Mouse (Mus musculus) liver, embryonic 13.5 days (tissue): ENCODE measurements around the gene Rnf225. TPM values are rescaled to one million over a fixed set of nuclear protein-coding genes. Genes with fewer than 3 reads are reported as not detected.
"Not testable (repeated sequence)": the region's sequence is repeated elsewhere in the genome, so short reads cannot be mapped to it uniquely, and the experiment has no call there.

ENCODE experiments used
- ATAC-seq: fragments of 200-750 bp; cut with Nextera tagmentation; 2 replicates; pipeline ENCODE4 v1.8.0; 2017; ENCODE audit warnings: low read depth, mild to moderate bottlenecking, moderate number of reproducible peaks, moderate library complexity
- DNase-seq: peaks from one replicate; pipeline ENCODE4 v3.0.0; 2022
- H3K27ac ChIP-seq: fragments of 300-500 bp; sonication (generic); 2 replicates; pipeline ENCODE4 v1.5.1; 2015; ENCODE audit warnings: moderate library complexity, mild to moderate bottlenecking, inconsistent platforms
- H3K27me3 ChIP-seq: fragments of 300-500 bp; sonication (generic); 2 replicates; pipeline ENCODE4 v1.6.1; 2015; ENCODE audit warnings: mild to moderate bottlenecking, inconsistent platforms
- H3K36me3 ChIP-seq: fragments of 300-500 bp; sonication (generic); 2 replicates; pipeline ENCODE4 v1.6.1; 2015; ENCODE audit warnings: mild to moderate bottlenecking, inconsistent platforms
- H3K4me1 ChIP-seq: fragments of 300-500 bp; sonication (generic); replicated peaks from 2 replicates; pipeline ENCODE4 v1.6.1; 2015; ENCODE audit warnings: inconsistent platforms
- H3K4me2 ChIP-seq: fragments of 300-500 bp; sonication (generic); 2 replicates; pipeline ENCODE4 v1.6.1; 2015; ENCODE audit warnings: inconsistent platforms, mild to moderate bottlenecking, moderate library complexity
- H3K4me3 ChIP-seq: fragments of 300-500 bp; sonication (generic); replicated peaks from 2 replicates; pipeline ENCODE4 v1.5.1; 2015; ENCODE audit warnings: mild to moderate bottlenecking, inconsistent platforms
- H3K9ac ChIP-seq: fragments of 300-500 bp; sonication (generic); 2 replicates; pipeline ENCODE4 v1.6.1; 2015; ENCODE audit warnings: mild to moderate bottlenecking, inconsistent platforms
- H3K9me3 ChIP-seq: fragments of 300-500 bp; sonication (generic); replicated peaks from 2 replicates; pipeline ENCODE4 v1.6.1; 2016; ENCODE audit warnings: inconsistent platforms
- WGBS: fragments of 180-500 bp; shearing (Covaris S2); methylation state at CpG from one replicate; pipeline ENCODE4 v1.1.7; 2015; ENCODE audit not compliant: insufficient replicate concordance; 5-methylcytosine and 5-hydroxymethylcytosine counted together
- polyA plus RNA-seq: library from polyadenylated mRNA; unstranded; fragments of >200 nt; fragmentation: Nextera tagmentation; extraction: Ambion mirVana; gene quantifications from 2 replicates; pipeline ENCODE4 v1.2.1, GENCODE M21; 2015

Rnf225 gene
- polyA plus RNA-seq, 1 experiment from 2014 or later = 0.24 TPM

DNA sequence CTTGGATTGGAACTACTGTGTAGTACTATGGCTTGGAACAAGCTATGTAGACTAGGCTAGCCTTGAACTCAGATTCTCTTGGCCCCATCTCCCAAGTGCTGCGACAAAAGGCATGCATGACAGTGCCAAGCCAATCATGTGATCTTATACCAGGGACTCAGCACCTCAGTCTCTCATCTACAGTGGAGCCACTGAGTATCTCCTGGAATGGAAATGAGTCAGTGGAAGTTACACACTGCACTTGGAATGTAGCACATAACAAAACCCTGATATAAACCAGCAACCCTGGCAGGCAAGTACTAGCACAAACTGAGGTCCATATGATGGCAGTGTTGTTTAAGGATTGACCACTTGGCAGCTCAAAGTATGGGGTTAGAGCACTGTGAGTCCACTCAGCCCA is 22.1 kb upstream of the Rnf225 start:
- peaks cover 58% of the 10 kb centered on the region for H3K36me3 ChIP-seq
- no peak overlapping the region for H3K9ac ChIP-seq
- ATAC-seq (no peak), DNase-seq (no peak)
- H3K4me2 ChIP-seq = no peak overlapping the region
- 82% methylated on average over 1 of the region's 1 CpGs for WGBS
- no peaks in the 10 kb centered on the region for H3K27me3 ChIP-seq
- no peak overlapping the region for H3K27ac ChIP-seq
- no peaks in the 10 kb centered on the region for H3K9me3 ChIP-seq
- H3K4me1 ChIP-seq = peaks cover 20% of the 10 kb centered on the region
- H3K4me3 ChIP-seq = no peak overlapping the region

DNA sequence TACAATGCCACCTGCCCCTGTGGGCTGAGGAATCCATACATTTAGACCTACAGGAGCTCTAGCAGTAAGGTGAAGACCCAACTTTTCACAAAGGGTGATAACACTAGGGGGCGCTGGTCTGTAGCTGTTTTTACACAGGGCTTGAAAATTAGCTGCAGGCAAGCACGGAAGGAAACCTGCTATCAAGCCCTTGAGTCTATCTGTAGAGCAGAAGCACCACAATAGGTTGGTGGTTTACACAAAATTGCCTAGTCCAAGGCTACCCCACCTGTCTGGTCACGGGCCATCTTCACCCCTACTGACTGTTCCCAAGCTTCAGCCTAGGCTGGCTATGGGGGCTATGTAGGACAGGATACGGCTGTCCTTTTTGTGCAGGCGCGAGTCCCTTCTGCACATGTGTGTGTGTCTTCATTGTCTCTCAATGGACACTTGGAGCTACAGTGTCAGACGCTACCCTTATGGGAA is 17.7 kb upstream of the Rnf225 start:
- Histone ChIP-seq H3K4me2 (peak overlapping the region; percentile 85), H3K9ac (peak overlapping the region; percentile 77), H3K27ac (peak overlapping the region; percentile 91), H3K4me1 (peaks cover 13% of the 10 kb centered on the region), H3K27me3 (no peaks in the 10 kb centered on the region), H3K9me3 (no peaks in the 10 kb centered on the region), H3K36me3 (peaks cover 41% of the 10 kb centered on the region), H3K4me3 (peak overlapping the region; percentile 69)
- peak; percentile 37 for DNase-seq
- 18% methylated on average over 7 of the region's 7 CpGs for WGBS
- ATAC-seq = peak; percentile 61

DNA sequence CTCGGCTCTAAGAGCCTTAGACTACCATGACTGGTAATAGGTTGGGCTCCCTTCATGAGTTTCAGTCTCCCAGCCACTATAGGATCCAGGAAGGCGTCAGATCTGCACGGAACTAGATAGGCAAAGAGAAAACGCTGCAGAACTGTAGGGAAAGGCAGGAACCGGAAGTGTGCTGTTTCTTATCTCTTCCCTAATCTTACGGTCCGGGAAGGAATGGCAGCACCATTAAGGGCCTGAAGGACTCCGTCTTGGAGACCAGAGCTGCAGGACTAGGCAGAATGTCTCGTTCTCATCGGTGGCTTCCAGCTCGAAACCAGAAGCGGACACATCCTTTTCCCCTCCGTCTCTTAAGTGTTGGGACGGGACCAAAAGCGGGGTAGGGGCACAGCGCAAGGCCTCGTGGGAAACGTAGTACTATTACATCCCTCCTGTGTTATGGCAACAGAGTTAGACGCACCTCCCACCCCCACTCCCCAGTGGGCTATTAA is 17.0 kb upstream of the Rnf225 start:
- Histone ChIP-seq H3K36me3 (peaks cover 35% of the 10 kb centered on the region), H3K4me3 (peak overlapping the region; percentile 69), H3K4me2 (peak overlapping the region; percentile 85), H3K4me1 (peaks cover 13% of the 10 kb centered on the region), H3K9me3 (no peaks in the 10 kb centered on the region), H3K27ac (peak overlapping the region; percentile 91), H3K27me3 (no peaks in the 10 kb centered on the region), H3K9ac (peak overlapping the region; percentile 77)
- DNase-seq (peak; percentile 60), ATAC-seq (peak; percentile 84)
- 1% methylated on average over 19 of the region's 19 CpGs for WGBS

DNA sequence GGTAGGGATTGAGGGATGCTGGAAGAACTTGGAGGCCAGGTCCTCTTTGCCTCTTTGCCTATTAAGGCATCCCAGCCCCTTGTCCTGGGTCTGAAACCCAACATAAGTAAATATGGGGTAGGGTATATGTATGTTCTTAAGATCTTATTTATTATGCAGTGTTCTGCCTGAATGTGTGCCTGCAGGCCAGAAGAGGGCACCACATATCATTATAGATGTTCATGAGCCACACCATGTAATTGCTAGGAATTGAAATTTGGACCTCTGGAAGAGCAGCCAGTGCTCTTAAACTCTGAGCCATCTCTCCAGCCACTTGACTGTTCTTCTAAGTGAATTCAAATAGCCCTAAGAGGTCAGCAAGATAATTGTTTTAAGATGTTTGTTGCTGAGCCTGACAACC is 13.7 kb upstream of the Rnf225 start:
- DNase-seq (no peak), ATAC-seq (no peak)
- no peak overlapping the region for H3K27ac ChIP-seq
- no peak overlapping the region for H3K9ac ChIP-seq
- H3K27me3 ChIP-seq = no peaks in the 10 kb centered on the region
- H3K36me3 ChIP-seq = peaks cover 2% of the 10 kb centered on the region; the same call in 1 of the 2 replicates
- no peak overlapping the region for H3K4me2 ChIP-seq
- no peak overlapping the region for H3K4me3 ChIP-seq
- peaks cover 13% of the 10 kb centered on the region for H3K4me1 ChIP-seq
- H3K9me3 ChIP-seq = no peaks in the 10 kb centered on the region

DNA sequence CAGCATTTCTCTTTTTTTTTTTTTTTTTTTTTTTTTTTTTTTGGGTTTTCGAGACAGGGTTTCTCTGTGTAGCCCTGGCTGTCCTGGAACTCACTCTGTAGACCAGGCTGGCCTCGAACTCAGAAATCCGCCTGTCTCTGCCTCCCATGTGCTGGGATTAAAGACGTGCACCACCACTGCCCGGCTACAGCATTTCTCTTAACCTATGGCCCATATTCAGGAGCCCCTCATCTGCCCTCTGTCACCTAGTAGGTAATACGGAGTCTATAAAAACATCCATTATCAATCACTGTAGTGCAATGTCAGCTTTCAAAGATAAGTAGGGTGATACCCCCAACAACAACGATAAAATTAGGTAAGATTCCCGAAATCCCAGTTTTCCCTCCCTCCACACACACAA is 6.7 kb upstream of the Rnf225 start:
- Histone ChIP-seq H3K4me2 (peak overlapping the region; percentile 89), H3K4me3 (peak overlapping the region; percentile 16; the same call in 1 of the 2 replicates), H3K4me1 (peaks cover 40% of the 10 kb centered on the region), H3K9ac (peak overlapping the region; percentile 15; the same call in 1 of the 2 replicates), H3K36me3 (peaks cover 28% of the 10 kb centered on the region)
- not testable (repeated sequence) for H3K27me3 ChIP-seq, ATAC-seq, H3K27ac ChIP-seq, DNase-seq, H3K9me3 ChIP-seq
- 75% methylated on average over 7 of the region's 8 CpGs for WGBS

DNA sequence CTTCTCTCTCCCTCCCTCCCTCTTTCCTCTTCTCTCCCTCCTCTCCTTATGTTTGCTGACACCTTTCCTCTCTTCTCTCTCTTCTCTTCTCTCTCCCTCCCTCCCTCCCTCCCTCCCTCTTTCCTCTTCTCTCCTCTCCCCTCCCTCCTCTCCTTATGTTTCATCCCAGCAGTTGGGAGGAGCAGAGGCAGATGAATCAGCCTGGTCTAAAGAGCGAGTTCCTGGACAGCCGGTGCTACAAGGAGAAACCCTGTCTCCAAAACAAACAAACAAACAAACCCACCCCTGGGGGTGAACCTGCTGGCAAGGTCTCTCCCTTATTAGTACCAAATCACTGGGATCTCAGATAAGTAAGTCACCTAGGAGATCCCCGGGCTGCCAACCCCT is 5.9 kb upstream of the Rnf225 start:
- no peaks in the 10 kb centered on the region for H3K9me3 ChIP-seq
- H3K4me3 ChIP-seq = peak overlapping the region; percentile 78
- H3K4me2 ChIP-seq = peak overlapping the region; percentile 89
- 0% methylated on average over 3 of the region's 3 CpGs for WGBS
- H3K27me3 ChIP-seq = no peaks in the 10 kb centered on the region
- ATAC-seq (no peak), DNase-seq (no peak)
- peaks cover 40% of the 10 kb centered on the region for H3K4me1 ChIP-seq
- H3K27ac ChIP-seq = peak overlapping the region; percentile 89
- H3K36me3 ChIP-seq = peaks cover 36% of the 10 kb centered on the region
- H3K9ac ChIP-seq = peak overlapping the region; percentile 85

DNA sequence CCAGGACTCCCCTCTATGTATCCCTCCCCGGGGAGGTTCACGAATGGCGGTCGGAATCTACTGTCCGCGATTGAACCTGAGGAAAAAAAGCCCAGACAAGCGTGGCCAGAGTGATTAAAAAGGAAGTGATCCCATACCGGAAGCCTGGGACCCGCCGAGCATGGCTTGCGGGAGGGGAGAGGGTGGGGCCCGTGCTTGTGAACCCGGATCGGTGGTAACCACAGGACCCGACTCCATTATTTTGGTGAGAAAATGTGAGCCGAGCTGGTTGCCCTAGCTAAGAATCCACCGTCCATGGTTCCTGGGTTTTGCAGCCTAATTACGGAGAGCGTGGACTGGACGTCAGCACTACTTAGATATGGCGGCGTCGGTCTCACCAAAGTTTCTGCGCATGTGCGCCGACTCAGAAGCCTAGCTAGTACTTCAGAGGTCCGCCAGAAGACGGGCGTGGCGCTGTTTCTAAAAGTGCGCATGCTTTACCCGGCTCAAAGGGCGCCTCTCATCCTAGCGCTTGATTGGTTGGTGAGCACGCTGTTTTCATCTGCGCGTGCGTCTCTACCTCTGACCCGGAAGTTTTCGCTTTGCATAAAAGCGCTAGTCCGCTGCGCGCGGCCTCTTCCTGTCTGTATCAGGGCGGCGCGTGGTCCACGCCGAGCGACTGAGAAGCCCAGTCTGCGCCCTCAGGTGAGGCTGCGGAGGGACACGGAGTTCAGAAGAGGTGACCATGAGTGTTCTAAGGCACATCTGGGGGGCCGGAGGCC is 5.3 kb upstream of the Rnf225 start, which contains the start of gene Rps5:
TSS of gene Rps5 (plus strand) at position 586 of the 761 bp plus-strand sequence.
- Histone ChIP-seq H3K36me3 (peaks cover 42% of the 10 kb centered on the region), H3K9me3 (no peaks in the 10 kb centered on the region), H3K27ac (peak within 1 kb of the TSS; percentile 89), H3K9ac (peak within 1 kb of the TSS; percentile 85), H3K4me3 (peak within 1 kb of the TSS; percentile 78), H3K4me2 (peak within 1 kb of the TSS; percentile 89), H3K27me3 (peaks cover 2% of the 10 kb centered on the region; the same call in 1 of the 2 replicates), H3K4me1 (peaks cover 42% of the 10 kb centered on the region)
- WGBS = under 1% methylated on average over 55 of the region's 55 CpGs
- peak; percentile 96 for ATAC-seq
- DNase-seq = peak; percentile 97

DNA sequence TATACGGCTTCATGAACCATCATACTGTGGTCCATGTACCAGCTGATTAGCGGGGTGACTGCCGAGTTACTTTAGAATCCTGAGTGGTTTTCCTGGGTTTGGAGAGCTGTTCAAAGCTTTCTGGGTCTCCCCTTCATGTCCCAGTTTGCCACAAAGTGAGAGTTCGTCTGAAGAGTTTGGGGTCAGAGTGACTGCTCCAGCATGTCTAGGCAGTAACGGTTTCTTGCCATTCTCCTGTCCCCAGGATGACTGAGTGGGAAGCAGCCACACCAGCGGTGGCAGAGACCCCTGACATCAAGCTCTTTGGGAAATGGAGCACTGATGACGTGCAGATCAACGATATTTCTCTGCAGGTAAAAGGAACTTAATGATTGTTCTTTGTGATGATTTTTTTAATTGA is 4.5 kb upstream of the Rnf225 start:
- WGBS = under 1% methylated on average over 8 of the region's 8 CpGs
- peak overlapping the region; percentile 71 for H3K27ac ChIP-seq
- H3K4me1 ChIP-seq = peaks cover 49% of the 10 kb centered on the region
- H3K36me3 ChIP-seq = peaks cover 47% of the 10 kb centered on the region
- no peak for ATAC-seq
- peak overlapping the region; percentile 84 for H3K9ac ChIP-seq
- H3K4me3 ChIP-seq = peak overlapping the region; percentile 78
- peaks cover 3% of the 10 kb centered on the region for H3K27me3 ChIP-seq
- peak overlapping the region; percentile 81 for H3K4me2 ChIP-seq
- no peaks in the 10 kb centered on the region for H3K9me3 ChIP-seq
- no peak for DNase-seq

DNA sequence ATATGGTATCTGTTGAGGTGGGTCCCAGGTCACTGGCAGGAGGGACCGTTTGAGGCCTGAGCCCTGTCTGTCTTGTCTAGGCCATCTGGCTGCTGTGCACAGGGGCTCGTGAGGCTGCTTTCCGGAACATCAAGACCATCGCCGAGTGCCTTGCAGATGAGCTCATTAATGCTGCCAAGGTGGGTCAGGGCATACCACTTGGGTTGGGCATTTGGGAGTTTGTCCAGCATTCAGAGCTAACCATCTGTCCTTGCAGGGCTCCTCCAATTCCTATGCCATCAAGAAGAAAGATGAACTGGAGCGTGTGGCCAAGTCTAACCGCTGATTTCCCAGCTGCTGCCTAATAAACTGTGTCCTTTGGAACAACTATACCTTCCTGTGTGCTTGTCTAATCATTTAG is 900 bp upstream of the Rnf225 start:
- 77% methylated on average over 7 of the region's 7 CpGs for WGBS
- peaks cover 50% of the 10 kb centered on the region for H3K36me3 ChIP-seq
- no peak for DNase-seq

DNA sequence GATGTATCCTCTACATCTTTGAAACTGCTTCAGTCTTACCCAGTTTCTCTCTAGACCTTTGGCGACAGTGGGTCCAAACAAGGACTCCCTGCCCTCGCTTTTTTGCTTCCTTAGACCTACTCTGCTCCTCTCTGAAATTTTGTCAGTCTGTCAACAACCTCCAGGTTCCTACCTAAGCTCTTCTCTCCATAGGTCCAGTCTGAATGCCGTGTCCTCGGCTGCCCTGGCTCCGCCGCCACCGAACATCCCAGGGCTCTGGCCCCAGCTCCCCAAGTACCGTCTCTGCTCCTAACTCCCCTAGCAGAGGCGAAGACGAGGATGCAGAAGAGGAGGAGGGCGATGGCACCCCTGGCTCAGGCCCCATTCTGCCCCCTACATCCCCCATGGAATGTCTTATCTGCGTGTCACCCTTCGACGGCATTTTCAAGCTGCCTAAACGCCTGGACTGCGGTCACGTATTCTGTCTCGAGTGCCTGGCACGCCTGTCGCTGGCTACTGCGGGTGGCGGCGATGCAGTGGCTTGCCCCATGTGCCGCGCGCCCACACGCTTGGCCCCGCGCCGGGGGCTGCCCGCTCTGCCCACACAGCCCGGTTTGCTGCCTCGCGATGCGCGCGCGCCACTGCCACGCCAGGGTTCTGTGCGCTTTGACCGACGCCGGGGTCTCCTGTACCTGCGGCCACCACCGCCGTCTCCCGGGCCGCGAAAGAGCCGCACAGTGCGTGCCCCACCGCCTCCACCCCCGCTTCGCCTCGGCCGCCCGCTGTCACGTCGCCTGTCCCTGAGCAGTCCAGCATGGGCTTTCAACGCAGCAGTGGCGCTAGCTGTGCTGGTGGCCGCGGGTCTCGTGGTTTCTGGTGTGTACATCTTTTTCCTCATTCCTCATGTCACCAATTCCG is 725 bp downstream of the Rnf225 start:
- peak; percentile 54 for ATAC-seq
- no peak for DNase-seq
- peak overlapping the region; percentile 45 for H3K9ac ChIP-seq

More for the DNA sequence above, 900 bp upstream of the Rnf225 start:
- Histone ChIP-seq H3K4me3 (no peak overlapping the region), H3K27ac (no peak overlapping the region), H3K9ac (no peak overlapping the region), H3K4me1 (peaks cover 47% of the 10 kb centered on the region), H3K27me3 (peaks cover 19% of the 10 kb centered on the region), H3K9me3 (no peaks in the 10 kb centered on the region), H3K4me2 (no peak overlapping the region)
- ATAC-seq = no peak

DNA sequence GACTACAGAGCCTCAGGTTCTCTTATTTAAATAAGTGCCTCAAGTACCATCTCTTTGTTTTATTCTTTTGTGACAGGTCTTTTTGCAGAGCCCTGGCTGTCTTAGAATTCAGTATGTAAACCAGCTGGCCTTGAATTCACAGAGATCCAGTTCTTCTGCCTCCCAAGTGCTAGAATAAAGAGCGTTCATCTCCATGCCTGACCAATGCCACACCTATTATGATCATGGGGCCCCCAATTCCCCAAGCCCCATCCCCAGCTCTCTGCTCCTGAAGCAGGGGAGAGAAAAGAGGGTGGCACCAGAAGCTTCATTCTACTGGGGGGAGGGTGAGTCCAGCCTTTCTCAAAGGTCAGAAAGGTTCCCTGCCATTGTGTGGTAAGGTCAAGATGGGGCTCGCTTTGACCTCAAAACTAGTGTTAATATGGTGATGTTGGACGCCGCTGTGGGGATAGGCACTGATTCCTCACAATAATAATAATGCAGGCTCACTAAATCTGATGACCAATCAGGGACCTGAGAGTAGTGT is 6.5 kb downstream of the Rnf225 start:
- DNase-seq = no peak
- Histone ChIP-seq H3K4me2 (no peak overlapping the region), H3K9ac (no peak overlapping the region), H3K27me3 (peaks cover 6% of the 10 kb centered on the region), H3K4me1 (no peaks in the 10 kb centered on the region; the same call in 1 of the 2 replicates), H3K4me3 (no peak overlapping the region), H3K27ac (no peak overlapping the region), H3K36me3 (0 out of 2 replicates have a peak, but pooled peaks cover under 1% of the 10 kb centered on the region), H3K9me3 (no peaks in the 10 kb centered on the region)
- WGBS = 77% methylated on average over 4 of the region's 4 CpGs
- ATAC-seq = no peak

More for the DNA sequence above, 725 bp downstream of the Rnf225 start:
- peak overlapping the region; percentile 38 for H3K4me3 ChIP-seq
- H3K9me3 ChIP-seq = no peaks in the 10 kb centered on the region
- H3K4me1 ChIP-seq = peaks cover 43% of the 10 kb centered on the region
- H3K4me2 ChIP-seq = peak overlapping the region; percentile 66
- H3K27me3 ChIP-seq = peaks cover 19% of the 10 kb centered on the region
- H3K27ac ChIP-seq = no peak overlapping the region
- 5% methylated on average over 65 of the region's 65 CpGs for WGBS
- H3K36me3 ChIP-seq = peaks cover 47% of the 10 kb centered on the region
